Mouse (Mus musculus): ENCODE results near the gene Tnc. TPM values are rescaled to one million over a fixed set of nuclear protein-coding genes. Genes with fewer than 3 reads are reported as not detected.

The Tnc gene
- polyA plus RNA-seq, 1 experiment from 2014 or later: 36.4 TPM

- 78% methylated on average over 2 of the region's 2 CpGs for WGBS
These were observed 116.0 kb downstream of the Tnc start for GRCm38 (mm10) chr4:63930863-63931262.

GRCm38 (mm10) chr4:63929490-63929889 lies 117.3 kb downstream of the Tnc start:
- DNase-seq: no peak
- no peak for ATAC-seq (ENCODE audit: insufficient read depth)
- no peak for TF ChIP-seq CTCF (IDR thresholded peaks at IDR 0.05; ENCODE audit: low read depth)
- Histone ChIP-seq H3K9ac (no peak overlapping the region), H3K9me3 (ENCODE audit: low read depth, low read length) (no peaks in the 10 kb centered on the region), H3K36me3 (ENCODE audit: insufficient read depth) (no peaks in the 10 kb centered on the region), H3K4me2 (no peak overlapping the region), H3K4me3 (ENCODE audit: low read depth, low read length) (no peak overlapping the region), H3K27me3 (ENCODE audit: insufficient read depth, low read length) (no peaks in the 10 kb centered on the region), H3K4me1 (ENCODE audit: insufficient read depth) (no peaks in the 10 kb centered on the region), H3K27ac (ENCODE audit: low read depth) (no peak overlapping the region)
- 35% methylated on average over 2 of the region's 2 CpGs for WGBS

More at GRCm38 (mm10) chr4:63930863-63931262, 116.0 kb downstream of the Tnc start:
- Histone ChIP-seq H3K9me3 (ENCODE audit: low read depth, low read length) (no peaks in the 10 kb centered on the region), H3K4me3 (ENCODE audit: low read depth, low read length) (no peak overlapping the region), H3K27ac (ENCODE audit: low read depth) (no peak overlapping the region), H3K4me1 (ENCODE audit: insufficient read depth) (no peaks in the 10 kb centered on the region), H3K27me3 (ENCODE audit: insufficient read depth, low read length) (no peaks in the 10 kb centered on the region), H3K36me3 (ENCODE audit: insufficient read depth) (no peaks in the 10 kb centered on the region), H3K9ac (no peak overlapping the region), H3K4me2 (no peak overlapping the region)
- TF ChIP-seq CTCF (IDR thresholded peaks at IDR 0.05; ENCODE audit: low read depth): no peak
- ATAC-seq (ENCODE audit: insufficient read depth): no peak
- no peak for DNase-seq

GRCm38 (mm10) chr4:63928192-63928591 lies 118.6 kb downstream of the Tnc start:
- no peak overlapping the region for H3K27ac ChIP-seq (ENCODE audit: low read depth)

GRCm38 (mm10) chr4:63917181-63917580 lies 129.6 kb downstream of the Tnc start:
- Histone ChIP-seq H3K36me3 (ENCODE audit: insufficient read depth) (no peaks in the 10 kb centered on the region), H3K27me3 (ENCODE audit: insufficient read depth, low read length) (no peaks in the 10 kb centered on the region), H3K4me3 (ENCODE audit: low read depth, low read length) (no peak overlapping the region), H3K4me1 (ENCODE audit: insufficient read depth) (peaks cover 11% of the 10 kb centered on the region), H3K27ac (ENCODE audit: low read depth) (peak overlapping the region; percentile 36; the same call in 1 of the 2 replicates), H3K9ac (no peak overlapping the region), H3K9me3 (ENCODE audit: low read depth, low read length) (no peaks in the 10 kb centered on the region), H3K4me2 (peak overlapping the region; percentile 5; the same call in 1 of the 2 replicates)
- WGBS: 29% methylated on average over 5 of the region's 5 CpGs
- ATAC-seq (ENCODE audit: insufficient read depth) (peak; percentile 82), DNase-seq (peak; percentile 76)
- no peak for TF ChIP-seq CTCF (IDR thresholded peaks at IDR 0.05; ENCODE audit: low read depth)

More at GRCm38 (mm10) chr4:63928192-63928591, 118.6 kb downstream of the Tnc start:
- WGBS: 85% methylated on average over 1 of the region's 1 CpGs
- ATAC-seq (ENCODE audit: insufficient read depth) (no peak), DNase-seq (no peak)
- Histone ChIP-seq H3K27me3 (ENCODE audit: insufficient read depth, low read length) (no peaks in the 10 kb centered on the region), H3K9me3 (ENCODE audit: low read depth, low read length) (no peaks in the 10 kb centered on the region), H3K36me3 (ENCODE audit: insufficient read depth) (no peaks in the 10 kb centered on the region), H3K4me2 (no peak overlapping the region), H3K9ac (no peak overlapping the region), H3K4me3 (ENCODE audit: low read depth, low read length) (no peak overlapping the region), H3K4me1 (ENCODE audit: insufficient read depth) (no peaks in the 10 kb centered on the region)
- TF ChIP-seq CTCF (IDR thresholded peaks at IDR 0.05; ENCODE audit: low read depth): no peak

DNA sequence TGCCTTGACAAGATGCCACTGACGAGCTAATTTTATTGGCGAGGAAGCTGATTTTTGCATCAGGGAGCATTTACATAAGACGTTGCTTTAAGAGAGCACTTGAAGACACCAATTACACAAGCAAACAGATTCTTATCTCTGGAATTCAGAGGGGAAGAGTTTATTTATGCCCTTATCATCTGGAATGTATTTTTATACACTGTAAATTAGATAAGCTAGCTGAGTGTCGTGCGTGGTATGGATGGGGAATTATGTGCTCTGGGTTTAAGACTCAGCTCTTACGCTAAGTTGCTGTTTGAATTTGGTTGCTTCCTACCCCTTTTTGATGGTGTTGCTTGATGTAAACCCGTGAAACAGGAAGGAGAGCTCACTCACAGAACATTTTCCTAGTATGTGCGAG lies 130.1 kb downstream of the Tnc start:
- no peaks in the 10 kb centered on the region for H3K27me3 ChIP-seq (ENCODE audit: insufficient read depth, low read length)
- DNase-seq: peak; percentile 80
- 11% methylated on average over 8 of the region's 8 CpGs for WGBS
- H3K36me3 ChIP-seq (ENCODE audit: insufficient read depth): no peaks in the 10 kb centered on the region
- H3K4me2 ChIP-seq: peak overlapping the region; percentile 5; the same call in 1 of the 2 replicates
- H3K4me3 ChIP-seq (ENCODE audit: low read depth, low read length): no peak overlapping the region
- ATAC-seq (ENCODE audit: insufficient read depth): peak; percentile 90
- H3K4me1 ChIP-seq (ENCODE audit: insufficient read depth): peaks cover 11% of the 10 kb centered on the region
- TF ChIP-seq CTCF (IDR thresholded peaks at IDR 0.05; ENCODE audit: low read depth): no peak
- peak overlapping the region; percentile 36; the same call in 1 of the 2 replicates for H3K27ac ChIP-seq (ENCODE audit: low read depth)
- H3K9ac ChIP-seq: no peak overlapping the region
- no peaks in the 10 kb centered on the region for H3K9me3 ChIP-seq (ENCODE audit: low read depth, low read length)

DNA sequence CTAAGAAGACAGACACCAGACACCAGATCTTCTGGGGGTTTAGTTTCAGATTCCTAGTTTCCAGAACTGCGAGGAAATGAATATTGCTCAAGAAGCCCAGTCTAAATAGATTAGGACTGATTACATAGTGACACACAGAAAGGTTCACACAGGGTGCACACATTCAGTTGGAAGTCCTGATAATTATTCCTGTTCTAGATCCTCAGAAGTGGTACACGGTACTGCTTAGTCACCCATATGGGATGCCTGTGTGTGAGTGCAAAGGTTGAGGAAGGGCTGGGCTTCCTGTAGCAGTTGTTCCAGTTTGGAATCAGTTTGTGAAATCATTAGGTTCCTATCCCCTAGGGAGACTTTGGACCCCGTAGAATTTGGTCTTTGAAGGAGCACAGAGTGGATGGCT lies 130.5 kb downstream of the Tnc start:
- no peak overlapping the region for H3K4me2 ChIP-seq
- H3K4me1 ChIP-seq (ENCODE audit: insufficient read depth): peaks cover 11% of the 10 kb centered on the region
- H3K27me3 ChIP-seq (ENCODE audit: insufficient read depth, low read length): no peaks in the 10 kb centered on the region
- ATAC-seq (ENCODE audit: insufficient read depth) (peak; percentile 72), DNase-seq (no peak)
- no peaks in the 10 kb centered on the region for H3K36me3 ChIP-seq (ENCODE audit: insufficient read depth)
- H3K27ac ChIP-seq (ENCODE audit: low read depth): no peak overlapping the region
- H3K9ac ChIP-seq: no peak overlapping the region
- TF ChIP-seq CTCF (IDR thresholded peaks at IDR 0.05; ENCODE audit: low read depth): no peak
- no peaks in the 10 kb centered on the region for H3K9me3 ChIP-seq (ENCODE audit: low read depth, low read length)
- 35% methylated on average over 3 of the region's 3 CpGs for WGBS
- no peak overlapping the region for H3K4me3 ChIP-seq (ENCODE audit: low read depth, low read length)

Other genes starting within 250 kb of the Tnc start
- gene Tnfsf8, start 185.7 kb downstream of the Tnc start, polyA plus RNA-seq (2014; fragmentation: Nextera tagmentation; extraction: Ambion mirVana): 0.04 and 0.07 TPM in 2 replicates

Data from lung, embryonic 14.5 days (tissue).